Mouse (Mus musculus) kidney, adult 2 months (tissue): ENCODE results near the gene Pcp4l1. TPM values are rescaled to one million over a fixed set of nuclear protein-coding genes. Genes with fewer than 3 reads are reported as not detected.

Source experiments
- DNase-seq: peaks from one replicate; pipeline ENCODE4 v3.0.0; 2021
- H3K27ac ChIP-seq: fragments of 200-500 bp; 2 replicates; pipeline ENCODE4 v1.5.1; 2012; ENCODE audit warnings: low read depth, low read length, control low read depth, inconsistent platforms; ENCODE audit not compliant: insufficient read depth
- H3K27me3 ChIP-seq: fragments of 200-500 bp; replicated peaks from 2 replicates; pipeline ENCODE4 v1.6.1; 2012; ENCODE audit warnings: mild to moderate bottlenecking, moderate library complexity, low read length, inconsistent platforms; ENCODE audit not compliant: control insufficient read depth, insufficient read depth
- H3K36me3 ChIP-seq: fragments of 200-500 bp; 2 replicates; pipeline ENCODE4 v1.6.1; 2012; ENCODE audit warnings: mild to moderate bottlenecking, moderate library complexity, low read length, inconsistent platforms; ENCODE audit not compliant: control insufficient read depth, insufficient read depth
- H3K4me1 ChIP-seq: fragments of 200-500 bp; 2 replicates; pipeline ENCODE4 v1.6.1; 2011; ENCODE audit warnings: low read length; ENCODE audit not compliant: control insufficient read depth, insufficient read depth
- H3K4me3 ChIP-seq: fragments of 200-500 bp; 2 replicates; pipeline ENCODE4 v1.5.1; 2011; ENCODE audit warnings: mild to moderate bottlenecking, low read depth, low read length, control low read depth; ENCODE audit not compliant: insufficient read depth
- CTCF ChIP-seq: fragments of 200-500 bp; conservative IDR thresholded peaks from 2 replicates; pipeline ENCODE4 v1.5.1; 2011; ENCODE audit warnings: low read depth, mild to moderate bottlenecking, control low read depth, low read length, moderate library complexity, mixed read lengths; ENCODE audit not compliant: insufficient read depth, insufficient read length
- POLR2A ChIP-seq: fragments of 200-500 bp; IDR thresholded peaks from one replicate; pipeline ENCODE4 v1.6.1; 2011; ENCODE audit warnings: low read depth, low read length, control low read depth
- WGBS: fragments of 180-500 bp; shearing (Covaris S2); methylation state at CpG from one replicate; pipeline ENCODE4 v1.1.7; 2018; 5-methylcytosine and 5-hydroxymethylcytosine counted together
- polyA plus RNA-seq: library from polyadenylated mRNA; depleted of rRNA; stranded (reverse); fragments of >200 nt; gene quantifications from 2 replicates; pipeline ENCODE4 v1.2.3, GENCODE M21; 2012

The Pcp4l1 gene
- polyA plus RNA-seq, 1 experiment, result 11.2 TPM

DNA sequence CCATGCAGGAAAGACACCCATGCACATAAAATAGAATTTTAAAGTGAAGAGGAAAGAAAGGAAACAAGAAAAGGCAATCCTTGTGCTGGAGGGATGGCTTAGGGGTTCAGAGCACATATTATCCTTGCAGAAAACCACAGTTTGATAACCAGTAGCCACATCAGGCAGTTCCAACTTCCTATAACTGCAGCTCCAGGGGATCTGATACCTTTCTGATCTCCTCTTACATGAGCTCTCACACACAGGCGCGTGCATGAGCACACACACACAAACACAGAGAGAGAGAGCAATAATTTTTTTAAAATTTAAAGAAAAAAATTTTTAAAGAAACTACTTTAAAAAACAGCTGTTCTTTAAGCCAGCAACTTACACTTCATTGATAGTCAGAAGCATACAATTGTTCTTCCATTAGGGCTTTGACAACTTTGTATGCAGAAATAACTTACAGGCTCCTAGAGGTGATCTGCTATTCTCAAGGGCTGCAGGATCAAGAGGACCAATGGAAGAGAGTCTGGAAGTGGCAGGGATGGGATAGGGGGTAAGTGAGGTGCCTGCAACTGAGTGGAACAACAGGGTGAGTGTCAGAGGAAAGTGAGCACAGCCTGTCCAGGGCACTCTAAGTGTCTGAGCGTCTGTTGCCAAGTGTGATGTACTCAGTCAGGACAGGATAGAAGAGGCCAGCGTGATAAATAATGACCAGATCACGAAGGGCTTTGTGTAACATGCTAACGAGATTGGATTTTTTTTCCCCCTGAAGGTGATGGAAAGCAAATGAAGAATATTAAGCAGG is 9.8 kb upstream of the Pcp4l1 start:
- Histone ChIP-seq H3K27ac (no peak overlapping the region), H3K36me3 (no peaks in the 10 kb centered on the region), H3K4me3 (no peak overlapping the region), H3K27me3 (no peaks in the 10 kb centered on the region), H3K4me1 (no peaks in the 10 kb centered on the region)
- DNase-seq, result no peak
- 74% methylated on average over 6 of the region's 6 CpGs for WGBS
- no peak for TF ChIP-seq POLR2A
- no peak for TF ChIP-seq CTCF

DNA sequence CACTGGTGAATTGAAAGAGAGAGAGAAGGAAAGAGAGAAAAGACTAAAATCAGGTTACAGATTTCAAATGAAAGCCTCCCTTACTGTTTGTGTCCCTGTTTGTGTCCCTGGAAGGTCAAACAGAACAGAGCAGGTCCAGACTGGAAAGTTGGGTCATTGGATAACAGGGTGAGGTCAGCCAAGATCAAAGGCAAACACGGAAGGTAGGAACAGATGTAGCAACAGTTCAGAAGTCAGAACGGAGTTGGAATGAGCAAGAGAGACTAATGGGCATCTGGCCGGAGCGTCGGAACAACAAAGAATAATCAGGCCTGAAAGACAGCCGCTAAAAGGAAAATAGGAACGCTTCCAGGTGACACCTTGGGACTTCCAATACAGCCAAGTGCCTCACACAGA is 8.2 kb upstream of the Pcp4l1 start:
- DNase-seq, result peak; percentile 52
- Histone ChIP-seq H3K36me3 (no peaks in the 10 kb centered on the region), H3K4me1 (no peaks in the 10 kb centered on the region), H3K27ac (no peak overlapping the region), H3K4me3 (no peak overlapping the region), H3K27me3 (no peaks in the 10 kb centered on the region)
- TF ChIP-seq POLR2A, result no peak
- TF ChIP-seq CTCF, result no peak
- 35% methylated on average over 7 of the region's 7 CpGs for whole genome bisulfite sequencing

DNA sequence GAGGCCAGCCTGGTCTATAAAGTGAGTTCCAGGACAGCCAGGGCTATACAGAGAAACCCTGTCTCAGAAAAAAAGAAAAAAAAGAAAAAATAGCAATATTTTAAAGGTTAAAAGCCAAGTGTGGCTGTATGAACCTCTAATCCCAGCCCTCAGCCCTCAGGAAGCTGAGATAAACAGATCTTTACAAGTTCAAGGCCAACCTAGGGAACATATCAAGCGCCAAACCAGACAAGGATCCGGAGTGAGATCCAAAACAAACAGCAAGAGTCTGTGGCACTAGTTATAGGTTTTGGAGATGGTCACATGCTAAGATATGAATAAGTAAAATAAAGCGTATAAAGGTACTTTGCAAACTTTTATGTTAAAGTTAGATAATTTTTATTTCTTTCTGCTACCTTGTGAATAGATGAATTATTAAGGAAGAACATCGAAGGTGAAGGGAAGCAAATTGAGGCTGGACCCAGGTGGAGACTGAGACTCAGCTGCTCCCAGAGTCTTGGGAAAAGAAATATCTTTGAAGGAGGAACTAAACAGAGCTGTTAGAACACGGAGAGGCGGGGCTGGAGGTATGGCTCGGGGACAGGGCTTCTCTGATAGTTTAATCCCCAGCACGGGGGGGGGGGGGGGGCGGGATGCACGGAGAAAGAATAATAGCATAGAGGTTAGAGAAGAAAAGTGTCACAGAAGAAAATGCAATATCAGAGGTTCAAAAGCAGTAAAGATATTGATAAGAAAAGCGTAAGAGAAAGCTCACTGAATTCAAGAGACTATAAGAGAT is 7.6 kb upstream of the Pcp4l1 start:
- H3K4me3 ChIP-seq, result no peak overlapping the region
- DNase-seq, result no peak
- H3K36me3 ChIP-seq, result no peaks in the 10 kb centered on the region
- no peaks in the 10 kb centered on the region for H3K27me3 ChIP-seq
- H3K4me1 ChIP-seq, result no peaks in the 10 kb centered on the region
- no peak overlapping the region for H3K27ac ChIP-seq
- TF ChIP-seq POLR2A, result no peak
- no peak for TF ChIP-seq CTCF
- WGBS, result 64% methylated on average over 11 of the region's 11 CpGs

DNA sequence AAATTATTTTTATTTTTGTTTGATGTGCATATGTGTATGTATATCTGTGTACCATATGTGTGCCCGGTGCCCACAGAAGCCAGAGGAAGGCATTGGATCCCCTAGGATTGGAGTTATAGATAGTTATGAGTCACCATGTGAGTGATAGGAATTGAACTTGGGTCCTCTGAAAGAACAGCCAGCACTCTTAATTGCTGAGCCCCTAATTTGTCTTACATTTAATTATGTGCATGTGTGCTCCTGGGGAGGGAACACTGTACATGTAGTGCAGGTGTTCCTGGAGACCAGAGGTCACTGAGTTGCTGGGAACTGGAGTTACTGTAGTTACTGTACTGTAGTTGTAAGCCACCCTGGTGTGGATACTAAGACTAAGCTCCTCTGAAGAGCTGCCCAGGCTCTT is 4.7 kb upstream of the Pcp4l1 start:
- H3K27me3 ChIP-seq, result 0 out of 2 replicates have a peak, but pooled peaks cover 2% of the 10 kb centered on the region
- DNase-seq, result no peak
- no peak overlapping the region for H3K27ac ChIP-seq
- no peaks in the 10 kb centered on the region for H3K4me1 ChIP-seq
- H3K4me3 ChIP-seq, result no peak overlapping the region
- WGBS, result 95% methylated on average over 1 of the region's 1 CpGs
- H3K36me3 ChIP-seq, result no peaks in the 10 kb centered on the region
- no peak for TF ChIP-seq CTCF
- TF ChIP-seq POLR2A, result no peak

DNA sequence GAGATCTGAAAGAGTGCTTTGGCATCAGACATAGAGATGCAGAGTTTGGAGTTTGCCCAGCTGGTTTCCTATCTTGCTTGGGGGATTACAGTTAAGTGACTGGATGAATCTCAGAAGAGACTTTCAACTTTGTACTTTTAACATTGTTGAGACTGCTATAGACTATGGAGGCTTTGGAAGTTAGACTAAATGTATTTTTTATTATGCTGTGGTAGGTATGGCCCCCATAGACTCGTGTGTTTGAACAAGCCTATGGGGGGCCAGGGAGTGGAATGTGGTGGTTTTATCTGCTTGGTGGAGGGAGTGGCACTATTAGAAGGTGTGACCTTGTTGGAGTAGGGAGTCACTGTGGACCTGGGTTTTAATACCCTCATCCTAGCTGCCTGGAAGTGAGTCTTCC is 3.5 kb upstream of the Pcp4l1 start:
- Histone ChIP-seq H3K4me3 (no peak overlapping the region), H3K27ac (no peak overlapping the region), H3K36me3 (no peaks in the 10 kb centered on the region), H3K27me3 (0 out of 2 replicates have a peak, but pooled peaks cover 3% of the 10 kb centered on the region), H3K4me1 (no peaks in the 10 kb centered on the region)
- TF ChIP-seq POLR2A (no peak), CTCF (no peak)
- DNase-seq, result no peak
- WGBS, result 74% methylated on average over 1 of the region's 1 CpGs

DNA sequence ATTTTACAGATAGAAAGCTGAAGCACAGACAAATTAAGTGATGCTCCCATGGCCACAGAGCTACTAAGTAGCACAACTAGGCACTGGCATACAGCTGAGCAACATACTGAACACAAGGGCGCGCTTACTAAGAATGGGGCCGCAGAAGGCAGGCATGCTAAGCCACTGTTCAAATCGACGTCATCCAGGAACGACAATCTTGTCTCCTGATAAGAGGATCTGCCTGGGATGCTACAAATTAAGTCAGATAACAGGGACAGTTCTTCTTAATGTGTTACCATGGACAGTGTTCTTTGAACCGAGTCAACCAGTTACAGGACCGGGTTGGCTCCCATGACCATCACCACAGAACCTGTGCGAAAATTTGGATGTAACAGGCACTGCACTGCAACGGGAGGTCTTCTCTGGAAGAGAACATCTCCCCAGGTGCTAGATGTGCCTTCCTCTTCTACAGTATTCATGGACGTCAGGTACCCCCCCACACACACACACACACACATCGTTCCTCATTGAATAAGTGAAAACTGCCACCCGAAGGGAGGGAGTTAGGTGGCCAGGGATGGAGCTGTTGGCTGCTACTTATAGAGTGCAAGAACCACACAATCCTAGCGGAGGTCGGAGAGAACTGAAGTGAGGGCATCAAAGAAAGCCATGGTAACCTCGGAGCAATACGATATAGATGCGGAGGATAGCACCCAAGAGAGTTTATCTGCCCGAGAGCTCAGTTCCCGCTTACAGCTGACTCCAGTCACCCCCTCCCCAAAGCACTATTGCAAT is 834 bp downstream of the Pcp4l1 start:
- 23% methylated on average over 20 of the region's 20 CpGs for WGBS
- H3K4me1 ChIP-seq, result no peaks in the 10 kb centered on the region
- 0 out of 2 replicates have a peak, but pooled peaks cover 3% of the 10 kb centered on the region for H3K27me3 ChIP-seq
- H3K36me3 ChIP-seq, result no peaks in the 10 kb centered on the region
- H3K27ac ChIP-seq, result no peak overlapping the region
- TF ChIP-seq CTCF (no peak), POLR2A (no peak)
- peak overlapping the region; percentile 51; the same call in 1 of the 2 replicates for H3K4me3 ChIP-seq
- no peak for DNase-seq
